Mouse (Mus musculus): Measurements from ENCODE around the gene Ube2d1. TPM values are rescaled to one million over a fixed set of nuclear protein-coding genes. Genes with fewer than 3 reads are reported as not detected.
A peak's percentile ranks its signal among the peaks of the same experiment; 100 is the strongest.

Ube2d1 gene
- total and polyA plus RNA-seq, 3 experiments, result 2.9 to 16.5 TPM; not detected in 1

DNA sequence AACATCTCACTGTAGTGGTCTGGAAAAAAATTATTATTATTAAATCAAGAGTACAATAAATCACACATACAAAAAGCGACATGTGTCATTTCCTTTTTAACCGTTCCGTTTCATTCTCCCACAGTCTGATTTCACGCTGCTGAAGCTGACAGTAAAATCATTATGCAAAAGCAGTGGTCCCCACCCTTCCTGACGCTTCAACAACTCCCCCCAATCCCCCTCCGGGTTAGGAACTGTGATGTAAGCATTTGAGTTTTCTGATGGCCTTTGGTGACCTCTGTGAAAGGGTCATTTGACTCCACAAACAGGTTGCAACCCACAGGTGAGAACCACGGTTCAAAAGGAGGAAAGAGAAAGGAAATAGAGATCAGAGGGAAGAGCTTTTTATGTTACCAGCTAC, 38.1 kb downstream of the Ube2d1 start:
- no peak for DNase-seq (ENCODE audit: low read depth, low spot score)
- no peak overlapping the region for H3K9ac ChIP-seq (ENCODE audit: control insufficient read depth, low read depth, low read length, poor library complexity, severe bottlenecking)
- H3K9me3 ChIP-seq (replicated peaks; ENCODE audit: insufficient read depth, low read length), result no peaks in the 10 kb centered on the region
- no peak overlapping the region for H3K4me3 ChIP-seq (ENCODE audit: control insufficient read depth in 1 of 2, insufficient read depth in 1 of 2, low read depth in 2 of 2, low read length in 2 of 2)
- TF ChIP-seq CHD2 (IDR thresholded peaks at IDR 0.05; ENCODE audit: low read length) (no peak), SMC3 (IDR thresholded peaks at IDR 0.05; ENCODE audit: low read depth, low read length) (no peak), POLR2AphosphoS2 (IDR thresholded peaks at IDR 0.05; ENCODE audit: low read length) (no peak), MXI1 (IDR thresholded peaks at IDR 0.05; ENCODE audit: low read depth, low read length) (no peak), JUND (IDR thresholded peaks at IDR 0.05; ENCODE audit: low read depth, low read length) (no peak), NELFE (IDR thresholded peaks at IDR 0.05; ENCODE audit: low read depth, low read length) (no peak), RCOR1 (IDR thresholded peaks at IDR 0.05; ENCODE audit: low read depth, low read length) (no peak), ELF1 (IDR thresholded peaks at IDR 0.05; ENCODE audit: low read depth, low read length) (no peak), E2F4 (IDR thresholded peaks at IDR 0.05; ENCODE audit: borderline replicate concordance, low read depth, low read length) (no peak), MYC (IDR thresholded peaks at IDR 0.05; ENCODE audit: low read depth, low read length) (no peak), MYB (IDR thresholded peaks at IDR 0.05; ENCODE audit: low read depth, low read length) (no peak), MAZ (IDR thresholded peaks at IDR 0.05; ENCODE audit: low read depth, low read length) (no peak), GATA1 (IDR thresholded peaks at IDR 0.05; ENCODE audit: low read depth, low read length) (no peak), KAT2A (conservative IDR thresholded peaks at IDR 0.05; ENCODE audit: low read depth, low read length) (no peak), UBTF (IDR thresholded peaks at IDR 0.05; ENCODE audit: borderline replicate concordance, insufficient read depth, low read depth, low read length) (no peak), USF2 (IDR thresholded peaks at IDR 0.05; ENCODE audit: borderline replicate concordance in 1 of 2, insufficient read depth in 1 of 2, low read depth in 1 of 2, low read length in 2 of 2) (no peak), ZMIZ1 (IDR thresholded peaks at IDR 0.05; ENCODE audit: low read depth, low read length) (no peak), EP300 (IDR thresholded peaks at IDR 0.05; ENCODE audit: low read depth in 1 of 2, low read length in 2 of 2) (no peak), TBP (IDR thresholded peaks at IDR 0.05; ENCODE audit: low read depth, low read length) (no peak), TAL1 (IDR thresholded peaks at IDR 0.05; ENCODE audit: low read length) (no peak)
- no peaks in the 10 kb centered on the region for H3K79me2 ChIP-seq (ENCODE audit: control insufficient read depth, insufficient read depth, low read length, poor library complexity)
- no peak overlapping the region for H3K27ac ChIP-seq (ENCODE audit: control insufficient read depth, low read depth, low read length)
- H3K36me3 ChIP-seq (ENCODE audit: control insufficient read depth in 1 of 2, insufficient read depth in 2 of 2, low read length in 2 of 2), result no peaks in the 10 kb centered on the region
- 0 out of 4 replicates have a peak, but pooled peaks cover 0 to 3% of the 10 kb centered on the region in 2 experiments for H3K27me3 ChIP-seq (ENCODE audit: control insufficient read depth in 1 of 2, insufficient read depth in 2 of 2, low read length in 2 of 2)
- H3K4me1 ChIP-seq (ENCODE audit: control insufficient read depth in 1 of 2, insufficient read depth in 2 of 2, low read length in 2 of 2), result no peaks in the 10 kb centered on the region

DNA sequence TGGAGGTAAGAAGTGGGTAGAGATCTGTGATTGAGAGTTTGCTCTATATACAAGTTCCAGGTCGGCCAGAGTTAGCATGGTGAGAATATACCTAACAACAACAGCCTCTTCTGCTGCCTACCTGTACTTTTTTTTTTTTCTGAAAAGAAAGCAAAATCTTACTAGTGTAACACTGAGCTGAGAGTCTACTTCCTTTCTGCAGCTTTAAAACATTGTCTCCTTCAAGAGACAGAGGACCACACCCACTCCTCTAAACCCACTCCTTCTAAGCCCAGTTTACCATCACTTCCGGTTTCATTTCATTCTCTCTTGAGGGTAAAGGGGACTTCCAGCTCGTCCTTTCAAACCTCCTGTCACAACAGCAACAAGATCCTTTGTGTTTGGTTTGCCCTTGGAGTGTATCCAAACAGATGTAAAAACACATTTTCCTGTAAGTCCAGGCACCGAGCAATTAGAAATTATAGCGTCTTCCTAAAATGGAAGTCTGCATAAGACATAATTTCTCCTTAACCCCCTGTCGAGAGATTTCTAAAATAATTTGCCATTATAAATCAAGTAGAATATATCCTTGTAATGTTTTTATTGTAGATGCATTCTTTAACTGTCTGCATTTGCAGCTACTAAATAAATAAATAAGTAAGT, 45.5 kb downstream of the Ube2d1 start:
- DNase-seq (ENCODE audit: low read depth, low spot score), result peak; percentile 85
- Histone ChIP-seq H3K79me2 (ENCODE audit: control insufficient read depth, insufficient read depth, low read length, poor library complexity) (peaks cover 15% of the 10 kb centered on the region), H3K9ac (ENCODE audit: control insufficient read depth, low read depth, low read length, poor library complexity, severe bottlenecking) (peak overlapping the region; percentile 88), H3K27ac (ENCODE audit: control insufficient read depth, low read depth, low read length) (no peak overlapping the region), H3K4me3 (ENCODE audit: control insufficient read depth in 1 of 2, insufficient read depth in 1 of 2, low read depth in 2 of 2, low read length in 2 of 2) (peak overlapping the region; percentile 59 to 72), H3K36me3 (ENCODE audit: control insufficient read depth in 1 of 2, insufficient read depth in 2 of 2, low read length in 2 of 2) (peaks cover 5 to 22% of the 10 kb centered on the region in 2 experiments), H3K4me1 (ENCODE audit: control insufficient read depth in 1 of 2, insufficient read depth in 2 of 2, low read length in 2 of 2) (peaks cover 3 to 11% of the 10 kb centered on the region in 2 experiments), H3K9me3 (replicated peaks; ENCODE audit: insufficient read depth, low read length) (no peaks in the 10 kb centered on the region), H3K27me3 (ENCODE audit: control insufficient read depth in 1 of 2, insufficient read depth in 2 of 2, low read length in 2 of 2) (0 out of 4 replicates have a peak, but pooled peaks cover 0 to 3% of the 10 kb centered on the region in 2 experiments)
- TF ChIP-seq TCF12 (IDR thresholded peaks at IDR 0.05; ENCODE audit: low read depth, low read length) (peak; percentile 70), TBP (IDR thresholded peaks at IDR 0.05; ENCODE audit: low read depth, low read length) (peak; percentile 93), POLR2A (IDR thresholded peaks at IDR 0.05; ENCODE audit: control insufficient read depth in 1 of 2, insufficient read depth in 1 of 2, low read depth in 1 of 2, low read length in 2 of 2, poor library complexity in 1 of 2) (peak in 1 of 2 experiments; percentile 68; a peak in 2 of 4 replicates), NELFE (IDR thresholded peaks at IDR 0.05; ENCODE audit: low read depth, low read length) (peak; percentile 56), POLR2AphosphoS5 (IDR thresholded peaks at IDR 0.05; ENCODE audit: borderline replicate concordance, low read depth, low read length) (no peak), POLR2AphosphoS2 (IDR thresholded peaks at IDR 0.05; ENCODE audit: low read length) (no peak), CHD1 (IDR thresholded peaks at IDR 0.05; ENCODE audit: low read depth, low read length) (no peak), KAT2A (conservative IDR thresholded peaks at IDR 0.05; ENCODE audit: low read depth, low read length) (no peak), ZC3H11A (IDR thresholded peaks at IDR 0.05; ENCODE audit: low read depth, low read length) (no peak), SIN3A (IDR thresholded peaks at IDR 0.05; ENCODE audit: low read length) (peak; percentile 77), ZNF384 (IDR thresholded peaks at IDR 0.05; ENCODE audit: low read depth, low read length) (peak; percentile 51), MAZ (IDR thresholded peaks at IDR 0.05; ENCODE audit: low read depth, low read length) (no peak), ELF1 (IDR thresholded peaks at IDR 0.05; ENCODE audit: low read depth, low read length) (peak; percentile 84), SMC3 (IDR thresholded peaks at IDR 0.05; ENCODE audit: low read depth, low read length) (no peak), HCFC1 (IDR thresholded peaks at IDR 0.05; ENCODE audit: low read depth, low read length) (peak; percentile 68), MYB (IDR thresholded peaks at IDR 0.05; ENCODE audit: low read depth, low read length) (no peak), ETS1 (IDR thresholded peaks at IDR 0.05; ENCODE audit: low read depth, low read length) (0 out of 2 replicates have a peak, but pooled peaks have one; percentile 40)

Measured in MEL (cell line).